25 mouse cellular contexts compared by ENCODE assay signal in genomic region chr12:41838334-41838847, GRCm38 (mm10).
DNase-seq lines count a peak whose midpoint lies in the region; ATAC-seq and TF ChIP-seq lines count a peak whose summit lies in the region.
"Had no signal": no experiment of that assay in that cellular context is flagged by ENCODE, and none has a peak within 500 bp of the region (broad histone marks: within the 10 kb centered on the region; RNA-seq: fewer than 3 reads in every experiment).

No protein-coding gene starts in this region.

- 0 out of 2 replicates have a peak, but pooled peaks have one; percentile 33 for ATAC-seq in embryonic facial prominence, embryonic 14.5 days (ENCODE audit: low read depth)
- ATAC-seq: forebrain, embryonic 13.5 days; midbrain, embryonic 16.5 days had no signal

- 42% methylated on average over 6 of the region's 6 CpGs for WGBS in embryonic facial prominence, embryonic 14.5 days
- WGBS in embryonic facial prominence, embryonic 10.5 days, result 78% methylated on average over 6 of the region's 6 CpGs
- WGBS in kidney, adult 2 months, result 65% methylated on average over 6 of the region's 6 CpGs
- 36% methylated on average over 6 of the region's 6 CpGs for WGBS in lung, adult 2 months

- no peaks in the 10 kb centered on the region for H3K4me1 ChIP-seq in embryonic facial prominence, embryonic 14.5 days (ENCODE audit: control insufficient read depth, insufficient read depth, low read length)
- no peaks in the 10 kb centered on the region for H3K4me1 ChIP-seq in embryonic facial prominence, embryonic 10.5 days
- H3K4me1 ChIP-seq in kidney, adult 2 months (ENCODE audit: control insufficient read depth, insufficient read depth, low read length), result no peaks in the 10 kb centered on the region
- H3K4me1 ChIP-seq in lung, adult 2 months (ENCODE audit: control insufficient read depth, insufficient read depth, low read length), result peaks cover 3% of the 10 kb centered on the region
- H3K4me1 ChIP-seq: limb, embryonic 12.5 days; liver, embryonic 13.5 days; lung, embryonic 15.5 days; megakaryocyte, embryonic 14.5 days had no signal

- H3K27ac ChIP-seq in embryonic facial prominence, embryonic 14.5 days (replicated peaks; ENCODE audit: low read depth, low read length), result no peak overlapping the region
- H3K27ac ChIP-seq in embryonic facial prominence, embryonic 10.5 days (replicated peaks), result no peak overlapping the region
- no peak overlapping the region for H3K27ac ChIP-seq in kidney, adult 2 months (ENCODE audit: insufficient read depth, low read depth, low read length)
- H3K27ac ChIP-seq: forebrain, embryonic 13.5 days; heart, embryonic 15.5 days; limb, embryonic 12.5 days; liver, embryonic 13.5 days; lung, embryonic 15.5 days; neural tube, embryonic 13.5 days had no signal

- H3K9ac ChIP-seq in embryonic facial prominence, embryonic 14.5 days (ENCODE audit: low read depth, low read length), result no peak overlapping the region
- H3K9ac ChIP-seq: forebrain, embryonic 13.5 days; heart, embryonic 15.5 days; limb, embryonic 12.5 days; liver, embryonic 13.5 days; lung, embryonic 15.5 days; neural tube, embryonic 13.5 days had no signal

- no peak overlapping the region for H3K4me2 ChIP-seq in embryonic facial prominence, embryonic 14.5 days (ENCODE audit: low read depth, low read length)
- H3K4me2 ChIP-seq: forebrain, embryonic 13.5 days; heart, embryonic 15.5 days; limb, embryonic 12.5 days; liver, embryonic 13.5 days; lung, embryonic 15.5 days; neural tube, embryonic 13.5 days had no signal

- peak; percentile 62 for DNase-seq in embryonic facial prominence, embryonic 14.5 days (ENCODE audit: low spot score)
- no peak for DNase-seq in embryonic facial prominence, embryonic 10.5 days (ENCODE audit: low spot score)
- peak; percentile 12 for DNase-seq in kidney, adult 2 months
- DNase-seq in kidney, adult 11 months, result no peak
- DNase-seq in lung, postnatal 10 days, result peak; percentile 14
- DNase-seq in lung, adult 2 months, result no peak
- DNase-seq in mesoderm, embryonic 11.5 days (ENCODE audit: low read depth, low spot score), result peak; percentile 12
- no peak for DNase-seq in gastrocnemius, adult 8-10 months (ENCODE audit: low spot score in 2 of 2)
- DNase-seq: adrenal gland, postnatal 36 days; cerebellum, adult 9-10 months; kidney, adult 18-20 months; kidney, postnatal 36 days; layer of hippocampus, postnatal 36 days; liver, embryonic 13.5 days; retina, postnatal 1 day; right cerebral cortex, postnatal 4 days; thymus, postnatal 14 days had no signal

- no peaks in the 10 kb centered on the region for H3K27me3 ChIP-seq in embryonic facial prominence, embryonic 14.5 days (replicated peaks; ENCODE audit: control insufficient read depth, insufficient read depth, low read length)
- no peaks in the 10 kb centered on the region for H3K27me3 ChIP-seq in embryonic facial prominence, embryonic 10.5 days (replicated peaks; ENCODE audit: low read depth, poor library complexity, severe bottlenecking)
- no peaks in the 10 kb centered on the region for H3K27me3 ChIP-seq in kidney, adult 2 months (replicated peaks; ENCODE audit: control insufficient read depth, insufficient read depth, low read length)
- H3K27me3 ChIP-seq: forebrain, embryonic 13.5 days; heart, embryonic 15.5 days; limb, embryonic 12.5 days; liver, embryonic 13.5 days; lung, embryonic 15.5 days; megakaryocyte, embryonic 14.5 days; neural tube, embryonic 13.5 days had no signal

- H3K9me3 ChIP-seq in embryonic facial prominence, embryonic 14.5 days (ENCODE audit: control insufficient read depth, low read length), result no peaks in the 10 kb centered on the region
- no peaks in the 10 kb centered on the region for H3K9me3 ChIP-seq in embryonic facial prominence, embryonic 10.5 days
- H3K9me3 ChIP-seq: forebrain, embryonic 13.5 days; heart, embryonic 15.5 days; limb, embryonic 12.5 days; liver, embryonic 13.5 days; lung, embryonic 15.5 days; megakaryocyte, embryonic 14.5 days; neural tube, embryonic 13.5 days had no signal

- TF ChIP-seq POLR2A in kidney, adult 2 months (IDR thresholded peaks at IDR 0.05; ENCODE audit: low read depth, low read length), result no peak
- TF ChIP-seq POLR2A in lung, adult 2 months (IDR thresholded peaks at IDR 0.05; ENCODE audit: borderline replicate concordance, extremely low read depth, low read depth, low read length), result no peak

- no peak for TF ChIP-seq CTCF in kidney, adult 2 months (conservative IDR thresholded peaks at IDR 0.05; ENCODE audit: insufficient read depth, insufficient read length, low read depth, low read length)
- TF ChIP-seq CTCF in lung, adult 2 months (IDR thresholded peaks at IDR 0.05; ENCODE audit: insufficient read depth, low read length), result no peak

- no peaks in the 10 kb centered on the region for H3K36me3 ChIP-seq in embryonic facial prominence, embryonic 14.5 days (ENCODE audit: control insufficient read depth, insufficient read depth, low read length)
- H3K36me3 ChIP-seq in embryonic facial prominence, embryonic 10.5 days (replicated peaks), result no peaks in the 10 kb centered on the region
- no peaks in the 10 kb centered on the region for H3K36me3 ChIP-seq in kidney, adult 2 months (ENCODE audit: control insufficient read depth, insufficient read depth, low read length)
- H3K36me3 ChIP-seq: heart, embryonic 15.5 days; limb, embryonic 12.5 days; liver, embryonic 13.5 days; lung, embryonic 15.5 days; neural tube, embryonic 13.5 days had no signal

- H3K4me3 ChIP-seq in embryonic facial prominence, embryonic 14.5 days (ENCODE audit: low read depth, low read length), result no peak overlapping the region
- H3K4me3 ChIP-seq in embryonic facial prominence, embryonic 10.5 days, result no peak overlapping the region
- no peak overlapping the region for H3K4me3 ChIP-seq in kidney, adult 2 months (ENCODE audit: insufficient read depth, low read depth, low read length)
- H3K4me3 ChIP-seq in lung, adult 2 months (replicated peaks; ENCODE audit: extremely low read depth, low read depth, low read length), result no peak overlapping the region
- H3K4me3 ChIP-seq: forebrain, embryonic 13.5 days; heart, embryonic 15.5 days; limb, embryonic 12.5 days; liver, embryonic 13.5 days; lung, embryonic 15.5 days; megakaryocyte, embryonic 14.5 days; myocyte; neural tube, embryonic 13.5 days had no signal

Comparison
In these comparisons a context has a peak if more than half of its experiments do, and no peak if none do; other contexts are left out.
1. DNase-seq: peak in embryonic facial prominence, embryonic 14.5 days (single experiment), kidney, adult 2 months (single experiment), lung, postnatal 10 days (single experiment) and mesoderm, embryonic 11.5 days (single experiment); none in embryonic facial prominence, embryonic 10.5 days (single experiment), kidney, adult 11 months (single experiment), lung, adult 2 months (single experiment) and gastrocnemius, adult 8-10 months (0 of 2).